Mouse (Mus musculus) cerebellum, adult 2 months (tissue): Measurements from ENCODE around the gene Tmem60. TPM values are rescaled to one million over a fixed set of nuclear protein-coding genes. Genes with fewer than 3 reads are reported as not detected.

Experiments used
- DNase-seq, 2 experiments: peaks; one replicate each; pipeline ENCODE4 v3.0.0; 2021
- H3K27ac ChIP-seq: fragments of 200-500 bp; 2 replicates; pipeline ENCODE4 v1.5.1; 2012; ENCODE audit warnings: low read length, control low read depth, inconsistent platforms; ENCODE audit not compliant: insufficient read depth
- H3K27me3 ChIP-seq: fragments of 200-500 bp; 2 replicates; pipeline ENCODE4 v1.6.1; 2012; ENCODE audit warnings: inconsistent platforms, mild to moderate bottlenecking, low read length, moderate library complexity; ENCODE audit not compliant: control insufficient read depth, insufficient read depth
- H3K4me1 ChIP-seq: fragments of 200-500 bp; 2 replicates; pipeline ENCODE4 v1.6.1; 2011; ENCODE audit warnings: low read length; ENCODE audit not compliant: control insufficient read depth, insufficient read depth
- H3K4me3 ChIP-seq: fragments of 200-500 bp; replicated peaks from 2 replicates; pipeline ENCODE3; 2011; ENCODE audit warnings: mild to moderate bottlenecking, low read depth, low read length, control low read depth; ENCODE audit not compliant: insufficient read depth
- CTCF ChIP-seq: fragments of 200-500 bp; IDR thresholded peaks from 2 replicates; pipeline ENCODE4 v1.5.1; 2011; ENCODE audit warnings: low read depth, mild to moderate bottlenecking, control low read depth, low read length, moderate library complexity, borderline replicate concordance; ENCODE audit not compliant: insufficient read depth
- POLR2A ChIP-seq: fragments of 200-500 bp; IDR thresholded peaks from 2 replicates; pipeline ENCODE4 v1.6.1; 2011; ENCODE audit warnings: low read length, control low read depth, borderline replicate concordance; ENCODE audit not compliant: insufficient read depth
- WGBS: fragments of 180-500 bp; shearing (Covaris S2); methylation state at CpG from one replicate; pipeline ENCODE4 v1.1.7; 2018; 5-methylcytosine and 5-hydroxymethylcytosine counted together
- polyA plus RNA-seq: library from polyadenylated mRNA; depleted of rRNA; stranded (reverse); fragments of >200 nt; gene quantifications from 2 replicates; pipeline ENCODE4 v1.2.3, GENCODE M21; 2012

Tmem60 gene
- polyA plus RNA-seq, 1 experiment = 44.4 TPM

GRCm38 (mm10) chr5:20860565-20860964 lies 21.4 kb upstream of the Tmem60 start:
- WGBS = 95% methylated on average over 4 of the region's 4 CpGs
- Histone ChIP-seq H3K4me3 (no peak overlapping the region), H3K27ac (no peak overlapping the region), H3K4me1 (no peaks in the 10 kb centered on the region), H3K27me3 (no peaks in the 10 kb centered on the region)
- DNase-seq = no peak
- no peak for TF ChIP-seq POLR2A

GRCm38 (mm10) chr5:20861901-20862300 lies 20.1 kb upstream of the Tmem60 start:
- WGBS = 59% methylated on average over 2 of the region's 2 CpGs
- no peak for DNase-seq
- Histone ChIP-seq H3K27ac (no peak overlapping the region), H3K4me3 (no peak overlapping the region), H3K4me1 (0 out of 2 replicates have a peak, but pooled peaks cover 2% of the 10 kb centered on the region), H3K27me3 (no peaks in the 10 kb centered on the region)
- TF ChIP-seq POLR2A (no peak), CTCF (no peak)

- Histone ChIP-seq H3K4me3 (no peak overlapping the region), H3K4me1 (0 out of 2 replicates have a peak, but pooled peaks cover 2% of the 10 kb centered on the region), H3K27me3 (no peaks in the 10 kb centered on the region), H3K27ac (no peak overlapping the region)
- WGBS = 81% methylated on average over 4 of the region's 4 CpGs
- no peak for TF ChIP-seq CTCF
- TF ChIP-seq POLR2A = no peak
- no peak for DNase-seq
Observed at GRCm38 (mm10) chr5:20864216-20864969, 17.6 kb upstream of the Tmem60 start.

- 0 out of 2 replicates have a peak, but pooled peaks cover 2% of the 10 kb centered on the region for H3K4me1 ChIP-seq
- WGBS = 98% methylated on average over 2 of the region's 2 CpGs
- H3K27me3 ChIP-seq = no peaks in the 10 kb centered on the region
- DNase-seq = no peak
- H3K27ac ChIP-seq = no peak overlapping the region
- TF ChIP-seq CTCF = no peak
- TF ChIP-seq POLR2A = no peak
- no peak overlapping the region for H3K4me3 ChIP-seq
Observed at GRCm38 (mm10) chr5:20865193-20865755, 16.7 kb upstream of the Tmem60 start.

GRCm38 (mm10) chr5:20873146-20873545 lies 8.8 kb upstream of the Tmem60 start:
- Histone ChIP-seq H3K27ac (no peak overlapping the region), H3K4me3 (no peak overlapping the region), H3K4me1 (no peaks in the 10 kb centered on the region), H3K27me3 (no peaks in the 10 kb centered on the region)
- TF ChIP-seq CTCF (no peak), POLR2A (no peak)
- WGBS = 36% methylated on average over 1 of the region's 1 CpGs
- no peak for DNase-seq

GRCm38 (mm10) chr5:20876934-20877426 lies 5.0 kb upstream of the Tmem60 start:
- DNase-seq = no peak
- WGBS = 77% methylated on average over 1 of the region's 1 CpGs
- no peaks in the 10 kb centered on the region for H3K4me1 ChIP-seq
- no peak overlapping the region for H3K4me3 ChIP-seq
- no peak overlapping the region for H3K27ac ChIP-seq
- H3K27me3 ChIP-seq = no peaks in the 10 kb centered on the region
- TF ChIP-seq POLR2A (no peak), CTCF (no peak)

GRCm38 (mm10) chr5:20880386-20880785 lies 1.6 kb upstream of the Tmem60 start:
- H3K27ac ChIP-seq = no peak overlapping the region
- no peak overlapping the region for H3K4me3 ChIP-seq
- TF ChIP-seq POLR2A (no peak), CTCF (no peak)
- DNase-seq = no peak
- H3K4me1 ChIP-seq = no peaks in the 10 kb centered on the region; the same call in 1 of the 2 replicates
- H3K27me3 ChIP-seq = no peaks in the 10 kb centered on the region
- 80% methylated on average over 2 of the region's 2 CpGs for WGBS
